Mouse (Mus musculus): Measurements from ENCODE around the gene Fam227b. TPM values are rescaled to one million over a fixed set of nuclear protein-coding genes. Genes with fewer than 3 reads are reported as not detected.

Gene Fam227b
- total RNA-seq, 2 experiments from 2014 or later = not detected

DNA sequence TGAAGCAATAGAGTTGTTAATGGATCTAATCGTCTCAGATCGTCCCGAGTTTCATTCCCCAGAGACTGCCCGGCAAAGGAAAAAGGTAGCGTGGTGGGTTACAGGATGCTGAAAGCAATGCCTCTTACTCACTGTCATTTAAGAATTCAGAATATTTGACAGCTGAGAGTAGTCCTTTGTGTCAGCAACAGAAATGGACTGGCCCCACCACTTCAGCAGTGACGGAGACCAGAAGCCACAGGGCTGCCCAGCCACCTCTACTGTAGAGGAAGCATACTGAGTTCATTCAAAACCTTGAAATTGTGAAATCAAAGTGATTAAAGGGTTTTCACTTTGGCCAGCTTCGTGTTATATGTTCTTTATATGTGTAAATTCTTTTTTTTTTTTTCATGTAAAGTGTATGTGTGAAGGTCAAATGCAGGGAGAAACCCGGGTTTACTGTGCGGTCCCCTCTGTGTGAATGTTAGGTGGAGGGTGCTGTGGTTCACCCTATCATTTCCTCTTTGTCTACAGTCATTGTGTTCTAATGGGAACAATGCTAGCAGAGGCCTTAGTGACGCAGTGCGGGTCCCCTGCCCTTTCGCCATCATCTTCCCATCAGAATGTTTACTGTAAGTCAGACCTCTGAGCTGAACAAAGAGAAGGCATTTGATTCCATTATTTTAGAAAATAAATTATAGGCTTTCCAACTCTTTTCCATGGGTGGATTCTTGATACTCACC is 136.7 kb downstream of the Fam227b start:
- intact Hi-C loops (cut with DNase I) = no loop called here
- DNase-seq = no peak

DNA sequence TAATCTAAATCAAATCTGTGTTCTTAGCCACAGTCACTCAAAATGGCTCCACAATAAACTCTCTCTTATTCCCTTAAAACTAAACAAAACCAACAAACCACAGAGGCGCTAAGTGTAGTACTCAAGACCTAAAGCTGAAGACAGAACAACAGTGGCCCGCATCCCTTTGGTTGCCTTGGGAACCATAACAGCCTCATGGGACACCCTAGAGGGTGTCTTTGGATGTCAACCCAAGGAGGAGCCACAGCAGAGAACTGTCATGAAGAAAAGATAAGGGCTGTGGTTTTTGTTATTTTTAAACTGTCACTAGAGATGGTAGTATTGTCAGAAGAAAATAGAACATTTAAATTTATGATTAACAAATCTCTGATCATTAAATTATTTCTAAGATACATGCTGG is 145.1 kb downstream of the Fam227b start:
- no peak for DNase-seq
- intact Hi-C loops (cut with DNase I) = loop anchor here (1.0 to 5.0 kb wide), 4 partner anchors 241 to 516 kb away; no protein-coding TSS in a partner anchor

DNA sequence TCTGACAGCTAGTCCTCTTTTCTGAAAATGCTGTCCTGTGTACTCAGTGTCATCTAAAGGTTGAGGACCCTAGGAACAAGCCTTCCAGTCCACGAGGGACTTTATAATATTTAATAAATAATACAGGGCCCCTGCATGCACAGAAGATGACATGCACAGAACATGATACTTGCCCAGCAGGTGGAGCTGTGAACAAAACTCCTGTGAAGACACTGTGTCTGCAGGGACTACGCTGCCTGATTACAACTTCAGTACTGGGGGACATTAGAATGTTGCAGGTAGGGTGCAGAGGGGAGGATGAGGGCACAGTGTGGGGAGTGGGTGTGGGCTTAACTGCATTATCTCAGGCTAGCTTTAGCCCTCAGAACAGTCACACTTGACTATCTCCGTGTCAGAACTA is 145.7 kb downstream of the Fam227b start:
- DNase-seq = peak; percentile 59 to 63
- intact Hi-C loops (cut with DNase I) = loop anchor here (1.0 to 5.0 kb wide), 4 partner anchors 241 to 516 kb away; no protein-coding TSS in a partner anchor

DNA sequence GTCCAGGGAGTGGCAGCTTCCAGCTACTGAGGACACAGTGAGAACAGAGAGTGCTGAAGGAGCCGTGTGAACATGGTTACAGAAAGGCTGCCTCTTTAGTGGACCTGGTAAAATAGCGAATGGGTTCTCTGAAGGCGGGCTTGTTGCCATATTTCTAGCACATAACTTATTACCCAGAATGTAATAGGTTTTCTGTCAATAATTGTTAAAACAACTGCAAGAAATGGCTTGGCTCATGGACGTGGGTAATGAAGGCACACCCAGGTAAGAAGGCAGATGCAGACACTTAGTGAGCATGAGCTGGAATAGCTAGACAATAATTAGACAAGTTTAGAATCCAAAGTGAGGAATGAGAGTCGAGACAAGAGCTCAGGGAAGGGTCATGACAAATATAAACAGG is 149.5 kb downstream of the Fam227b start:
- DNase-seq = no peak
- intact Hi-C loops (cut with DNase I) = no loop called here

DNA sequence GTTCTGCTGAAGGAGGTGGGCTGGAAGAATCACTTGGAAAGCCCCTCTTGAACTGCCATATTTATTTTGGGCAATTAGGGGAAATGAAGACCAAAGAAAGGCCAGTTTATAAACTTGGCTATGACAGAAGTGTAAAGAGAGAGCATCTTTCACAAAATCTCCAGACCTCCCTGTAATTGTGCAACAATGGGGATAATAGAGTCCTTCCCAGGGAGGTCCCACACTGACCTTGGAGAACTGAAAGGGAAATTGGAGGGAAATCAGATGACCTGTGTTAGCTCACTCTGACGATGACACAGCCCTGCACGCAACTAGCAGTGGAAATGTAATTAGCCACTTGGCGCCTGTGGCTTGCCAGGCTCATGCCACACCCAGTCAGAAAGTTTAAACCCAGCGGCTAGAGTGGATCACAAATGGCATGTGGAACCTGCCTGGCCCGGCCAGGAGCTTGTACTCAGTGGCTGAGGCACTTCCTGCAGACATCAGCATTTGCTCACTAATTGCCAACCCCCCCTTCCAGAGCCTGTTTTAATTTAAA is 175.9 kb downstream of the Fam227b start:
- no peak for DNase-seq
- intact Hi-C loops (cut with DNase I) = no loop called here

DNA sequence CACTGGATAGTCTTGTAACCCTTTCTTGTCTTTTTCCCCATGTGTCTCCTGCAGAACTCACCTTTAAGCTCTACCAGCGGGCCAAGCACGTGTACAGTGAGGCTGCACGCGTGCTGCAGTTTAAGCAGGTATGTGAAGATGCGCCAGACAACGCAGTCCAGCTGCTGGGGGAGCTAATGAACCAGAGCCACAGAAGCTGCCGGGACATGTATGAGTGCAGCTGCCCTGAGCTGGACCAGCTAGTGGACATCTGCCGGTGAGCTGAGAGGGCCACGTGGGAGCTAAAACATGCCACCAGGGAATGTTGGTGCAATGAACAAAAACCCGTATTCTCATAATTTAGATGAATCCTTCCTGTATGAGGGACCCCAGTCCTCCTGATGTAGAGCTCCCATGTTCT is 176.6 kb downstream of the Fam227b start:
- intact Hi-C loops (cut with DNase I) = no loop called here
- no peak for DNase-seq

DNA sequence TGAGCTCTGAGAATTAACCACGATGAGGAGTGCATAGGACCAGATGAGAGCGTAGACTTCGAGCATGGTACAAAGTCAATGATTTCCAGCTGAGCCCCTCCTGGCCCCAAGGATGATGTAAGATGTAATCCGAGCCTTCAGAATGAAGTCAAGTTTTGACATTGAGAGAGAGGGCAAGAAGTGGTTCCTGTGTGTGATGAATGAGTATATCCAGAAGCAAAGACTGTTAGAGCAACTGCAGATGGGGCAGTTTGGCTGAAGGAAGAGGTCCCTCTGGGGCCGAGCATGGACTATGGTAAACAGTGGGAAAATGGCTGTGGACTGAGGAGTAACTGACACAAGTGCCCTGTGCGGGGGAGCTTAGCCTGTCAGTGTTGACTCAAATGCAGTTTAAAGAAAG is 178.6 kb downstream of the Fam227b start:
- intact Hi-C loops (cut with DNase I) = no loop called here
- DNase-seq = no peak

DNA sequence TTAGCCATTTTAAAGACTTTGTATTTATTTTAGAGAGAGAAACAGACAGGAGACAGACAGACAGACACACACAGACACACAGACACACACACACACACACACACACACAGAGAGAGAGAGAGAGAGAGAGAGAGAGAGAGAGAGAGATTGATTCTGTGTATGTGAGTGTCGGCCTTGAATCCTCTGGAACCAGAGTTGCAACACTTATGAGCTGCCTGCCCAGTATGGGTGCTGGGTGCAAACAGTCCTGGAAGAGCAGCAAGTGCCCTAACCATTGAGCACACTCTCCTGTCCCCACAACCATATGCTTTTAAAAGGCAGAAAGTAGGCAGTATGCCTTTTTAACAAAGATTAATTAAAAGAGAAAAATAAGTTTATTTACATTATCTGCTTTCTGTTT is 183.0 kb downstream of the Fam227b start:
- intact Hi-C loops (cut with DNase I) = no loop called here
- no peak for DNase-seq

DNA sequence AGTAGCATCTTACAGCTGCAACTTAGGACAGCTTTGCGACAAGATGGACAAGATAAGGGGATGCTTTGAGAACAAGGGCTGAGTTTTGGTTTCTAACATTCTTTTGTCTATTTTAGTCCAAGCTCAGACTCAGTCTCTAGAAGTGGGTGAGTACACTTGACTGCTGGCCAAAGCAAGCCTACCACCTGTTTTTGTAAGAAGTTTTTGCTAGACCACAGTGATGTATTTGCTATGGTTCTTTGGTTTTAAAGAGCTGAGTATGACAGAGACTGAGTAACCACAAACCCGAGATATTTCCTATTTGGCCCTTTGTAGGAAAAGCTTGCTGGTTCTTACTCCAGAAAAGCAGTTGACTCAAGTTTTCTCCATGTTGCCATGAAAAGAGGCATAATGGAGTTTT is 203.6 kb downstream of the Fam227b start:
- DNase-seq = no peak
- intact Hi-C loops (cut with DNase I) = no loop called here

DNA sequence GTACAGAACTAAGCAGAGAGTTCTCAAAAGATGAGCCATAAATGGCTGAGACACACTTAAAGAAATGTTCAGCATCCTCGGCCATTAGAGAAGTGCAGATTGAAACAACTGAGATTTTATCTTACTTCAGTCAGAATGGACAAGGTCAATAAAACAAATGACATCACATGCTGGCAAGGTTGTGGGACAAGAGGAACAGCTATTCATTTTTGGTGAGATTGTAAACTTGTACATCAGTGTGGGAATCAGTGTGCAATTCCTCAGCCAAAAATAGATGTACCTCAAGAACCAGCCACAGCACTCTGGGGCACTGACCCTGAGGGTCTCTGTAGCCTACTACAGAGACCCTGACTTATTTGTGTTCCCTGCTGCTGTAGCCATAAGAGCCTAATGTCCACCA is 208.5 kb downstream of the Fam227b start:
- no peak for DNase-seq
- intact Hi-C loops (cut with DNase I) = no loop called here

DNA sequence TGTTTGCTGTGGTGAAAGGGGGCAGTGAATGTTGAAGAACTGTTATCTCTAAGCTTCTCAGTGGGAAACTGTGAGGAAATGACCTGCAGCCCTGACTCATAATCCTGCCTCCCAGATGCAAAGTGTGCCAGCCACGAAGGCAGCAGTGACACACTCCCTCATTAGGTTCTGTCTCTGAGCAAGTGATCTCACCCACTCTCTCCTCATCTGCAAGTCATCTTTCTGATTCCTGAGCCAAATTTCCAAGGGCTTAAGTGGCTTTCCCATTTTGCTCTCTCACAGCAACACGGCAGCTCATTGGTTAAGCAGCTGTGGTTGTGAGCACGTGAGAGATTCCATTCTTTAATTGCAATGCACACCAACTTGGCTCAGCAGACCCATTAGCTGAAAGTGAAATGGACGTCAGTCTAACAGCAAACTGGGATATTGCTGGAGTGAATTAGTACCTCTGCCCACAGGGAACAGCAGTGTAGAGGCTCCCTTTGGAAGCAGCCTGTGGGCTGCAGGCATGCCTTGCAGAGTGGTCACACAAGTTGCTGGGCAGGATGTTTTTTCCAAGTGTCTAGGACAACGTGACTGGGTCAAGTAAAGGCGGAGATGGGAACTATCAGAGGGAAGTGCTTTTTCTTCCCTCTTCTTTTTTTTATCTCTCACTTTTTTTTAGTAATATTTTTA is 210.6 kb downstream of the Fam227b start:
- DNase-seq = no peak
- intact Hi-C loops (cut with DNase I) = no loop called here

DNA sequence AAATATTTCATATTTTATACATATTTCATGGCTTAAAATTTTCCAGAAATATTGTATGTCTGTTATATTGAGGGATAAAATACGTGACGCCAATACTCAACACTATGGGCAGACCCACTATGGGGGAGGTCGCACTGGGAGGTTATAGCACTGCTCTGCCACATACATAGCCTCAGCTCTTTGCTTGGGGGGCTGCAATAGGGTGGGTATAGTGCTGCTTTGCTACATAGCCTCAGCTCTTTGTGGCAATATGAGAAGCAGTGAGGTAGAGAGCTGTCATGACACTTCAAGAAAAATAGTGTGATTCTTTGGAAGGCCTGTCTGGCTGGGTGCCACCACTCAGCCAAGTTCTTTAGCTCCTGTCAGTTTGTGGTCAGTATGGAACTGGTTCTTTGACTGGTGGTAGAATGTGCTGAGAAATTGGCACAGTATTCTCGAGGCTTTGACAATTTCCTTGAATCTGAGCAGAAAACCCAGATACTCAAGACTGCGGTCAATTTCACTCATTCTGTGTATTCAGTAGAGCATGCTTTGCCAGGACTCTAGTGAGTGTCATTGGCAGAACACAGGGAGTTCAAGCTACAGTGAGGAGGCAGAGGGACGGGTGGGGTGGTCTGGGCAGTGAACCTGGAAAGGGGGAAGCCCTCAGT is 212.7 kb downstream of the Fam227b start:
- intact Hi-C loops (cut with DNase I) = no loop called here
- no peak for DNase-seq

DNA sequence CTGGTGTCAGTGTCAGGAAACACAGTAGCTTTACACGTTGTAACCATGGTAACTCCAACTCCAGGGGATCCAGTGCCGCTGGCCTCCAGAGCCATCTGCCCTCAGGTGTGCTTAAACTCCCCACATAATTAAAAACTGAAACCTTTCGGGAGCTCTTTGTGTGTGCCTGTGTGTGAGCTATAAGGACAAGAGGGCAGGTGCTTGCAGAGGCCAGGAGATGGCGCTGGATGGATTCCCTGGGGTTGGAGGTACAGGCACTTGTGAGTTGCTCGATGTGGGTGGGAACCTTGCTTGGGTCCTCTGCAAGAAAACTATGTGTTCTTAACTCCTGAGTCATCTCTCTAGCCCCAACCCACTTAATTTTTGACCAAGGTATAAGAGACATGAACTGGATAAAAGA is 215.4 kb downstream of the Fam227b start:
- no peak for DNase-seq
- intact Hi-C loops (cut with DNase I) = no loop called here

DNA sequence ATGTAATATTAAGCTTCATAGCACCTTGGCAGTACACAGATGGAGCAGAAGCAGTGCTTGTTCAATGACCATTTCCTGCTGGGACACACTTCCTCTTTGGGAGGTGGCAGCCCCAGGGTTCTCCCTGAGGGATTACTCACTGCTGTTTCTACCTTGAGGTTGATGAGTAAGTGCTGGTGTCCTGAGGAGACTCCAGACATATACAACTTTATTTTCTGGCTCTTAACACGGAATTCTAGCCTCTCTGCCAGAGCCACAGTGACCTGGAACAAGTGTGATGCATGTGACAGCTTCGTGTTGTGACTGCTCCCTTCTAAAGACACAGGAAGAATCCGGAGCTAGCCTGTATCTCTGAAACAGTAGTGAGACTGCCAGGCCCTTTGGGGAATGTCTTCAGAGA is 217.8 kb downstream of the Fam227b start:
- DNase-seq = no peak
- intact Hi-C loops (cut with DNase I) = no loop called here

Other genes with a start within 250 kb of the Fam227b start
- gene Fgf7, start 117.3 kb downstream of the Fam227b start, total RNA-seq (2021) = 1 to 10 TPM; 1.7 to 1.8 TPM
- gene Dtwd1, start 137 bp upstream of the Fam227b start, total RNA-seq (2021) = 1 to 10 TPM; 3.5 to 7.2 TPM
- gene Gm17555, start 63.1 kb upstream of the Fam227b start, total RNA-seq (2021) = not detected